Mouse (Mus musculus): ENCODE measurements at regions not wholly inside any gene's neighbourhood (a gene's known extent, or its start where the extent isn't known, plus 50 kb on each side); places are given as distances from the start of the nearest gene placed in this dataset.

DNA sequence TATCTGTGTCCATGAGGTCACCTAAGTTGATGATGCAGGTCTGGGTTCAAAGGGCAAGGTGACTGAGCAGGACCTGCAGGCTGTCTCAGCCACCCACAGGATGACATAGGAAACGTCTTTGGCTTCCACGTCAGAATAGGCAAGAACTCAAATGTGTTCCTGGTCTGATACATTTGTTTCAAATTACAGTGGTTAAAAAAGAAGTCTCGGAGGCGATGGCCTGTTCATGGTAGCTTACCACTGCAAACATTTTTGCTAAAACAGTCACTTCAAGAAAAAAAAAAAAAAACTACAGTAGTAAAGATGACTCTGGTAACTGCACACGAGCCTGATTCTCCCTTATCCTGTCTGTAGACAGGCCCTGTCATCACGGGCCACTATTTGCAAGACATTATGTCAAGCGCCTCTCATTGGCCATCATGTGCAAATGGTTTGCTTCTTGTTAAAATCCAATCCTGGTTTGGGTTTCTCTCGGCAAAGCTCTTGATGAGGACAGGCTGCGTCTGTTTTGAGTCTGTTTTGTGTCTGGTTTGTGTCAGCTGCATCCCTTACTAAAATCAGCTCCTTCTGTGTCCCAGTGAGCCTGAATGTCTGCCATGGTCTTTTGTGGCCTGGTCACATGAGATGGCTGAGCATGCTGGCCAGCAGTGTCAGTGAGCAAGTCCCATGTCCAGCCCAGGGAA lies 59.2 kb upstream of the Gpc1 start:
- TF ChIP-seq GATA1 (IDR thresholded peaks at IDR 0.05; ENCODE audit: borderline replicate concordance, low read length) (no peak), FLI1 (IDR thresholded peaks at IDR 0.05; ENCODE audit: low read length) (no peak)
